Mouse (Mus musculus) testis, adult 2 months (tissue): ENCODE data around the gene Fstl5.

ENCODE experiments used
- CTCF ChIP-seq: fragments of 200-500 bp; IDR thresholded peaks from 2 replicates; pipeline ENCODE4 v1.5.1; 2012; ENCODE audit warnings: low read depth, mild to moderate bottlenecking, inconsistent platforms, low read length, moderate library complexity; ENCODE audit not compliant: control insufficient read depth, insufficient read depth, insufficient replicate concordance
- POLR2A ChIP-seq: fragments of 200-500 bp; IDR thresholded peaks from 2 replicates; pipeline ENCODE4 v1.6.1; 2012; ENCODE audit warnings: low read depth, mild to moderate bottlenecking, inconsistent platforms, low read length, moderate library complexity; ENCODE audit not compliant: control insufficient read depth

GRCm38 (mm10) chr3:76067920-76068319 is 6.2 kb upstream of the Fstl5 start:
- TF ChIP-seq CTCF (no peak), POLR2A (no peak)
